Mouse (Mus musculus) neural tube, embryonic 14.5 days (tissue): ENCODE results near the gene Rcvrn. TPM values are rescaled to one million over a fixed set of nuclear protein-coding genes. Genes with fewer than 3 reads are reported as not detected.

Experiments
- ATAC-seq: fragments of 200-750 bp; cut with Nextera tagmentation; 2 replicates; pipeline ENCODE4 v1.8.0; 2017; ENCODE audit warnings: low read depth, mild to moderate bottlenecking, moderate TSS enrichment, moderate library complexity
- H3K27ac ChIP-seq: fragments of 300-500 bp; sonication (generic); 2 replicates; pipeline ENCODE4 v1.5.1; 2014; ENCODE audit warnings: low read depth, mild to moderate bottlenecking, control low read depth, low read length, moderate library complexity, mixed read lengths
- H3K27me3 ChIP-seq: fragments of 300-500 bp; sonication (generic); 2 replicates; pipeline ENCODE4 v1.6.1; 2014; ENCODE audit warnings: low read length; ENCODE audit not compliant: control insufficient read depth, insufficient read depth
- H3K36me3 ChIP-seq: fragments of 300-500 bp; sonication (generic); 2 replicates; pipeline ENCODE4 v1.6.1; 2014; ENCODE audit warnings: low read length, mixed read lengths; ENCODE audit not compliant: control insufficient read depth, insufficient read depth
- H3K4me1 ChIP-seq: fragments of 300-500 bp; sonication (generic); 2 replicates; pipeline ENCODE4 v1.6.1; 2014; ENCODE audit warnings: low read length; ENCODE audit not compliant: control insufficient read depth, insufficient read depth
- H3K4me2 ChIP-seq: fragments of 300-500 bp; sonication (generic); 2 replicates; pipeline ENCODE4 v1.6.1; 2014; ENCODE audit warnings: mild to moderate bottlenecking, low read depth, low read length, control low read depth
- H3K4me3 ChIP-seq: fragments of 300-500 bp; sonication (generic); 2 replicates; pipeline ENCODE4 v1.5.1; 2014; ENCODE audit warnings: low read depth, low read length, control low read depth, mixed read lengths
- H3K9ac ChIP-seq: fragments of 300-500 bp; sonication (generic); replicated peaks from 2 replicates; pipeline ENCODE4 v1.6.1; 2014; ENCODE audit warnings: low read depth, mild to moderate bottlenecking, control low read depth, low read length, mixed read lengths
- H3K9me3 ChIP-seq: fragments of 300-500 bp; sonication (generic); 2 replicates; pipeline ENCODE4 v1.6.1; 2016; ENCODE audit warnings: low read length; ENCODE audit not compliant: control insufficient read depth
- WGBS: fragments of 180-500 bp; shearing (Covaris S2); extraction: QIAGEN DNeasy Blood & Tissue Kit; methylation state at CpG from one replicate; pipeline ENCODE4 v1.1.7; 2014; 5-methylcytosine and 5-hydroxymethylcytosine counted together
- polyA plus RNA-seq: library from polyadenylated mRNA; unstranded; fragments of >200 nt; fragmentation: Nextera tagmentation; extraction: Ambion mirVana; gene quantifications from 2 replicates; pipeline ENCODE4 v1.2.1, GENCODE M21; 2014

The Rcvrn gene
- polyA plus RNA-seq, 1 experiment from 2014 or later: not detected

DNA sequence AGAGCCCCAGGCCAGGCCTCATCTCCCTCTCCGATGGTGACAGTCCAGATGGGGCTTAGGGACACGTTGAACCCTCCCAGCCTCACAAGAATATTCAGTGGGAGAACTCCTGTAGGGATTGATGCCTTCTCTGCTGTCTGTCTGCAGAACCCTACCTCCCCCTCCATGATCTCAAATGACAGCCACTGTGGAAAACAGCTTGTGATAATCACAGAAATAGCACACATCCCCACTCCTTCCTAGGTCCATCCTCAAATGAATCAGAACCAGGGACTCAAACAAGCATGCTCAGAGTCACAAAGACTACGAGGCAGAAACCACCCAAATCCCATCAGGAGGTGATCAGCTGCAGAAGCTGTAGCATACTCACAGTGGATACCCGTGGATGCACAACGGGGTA, 29.0 kb upstream of the Rcvrn start:
- H3K36me3 ChIP-seq: no peaks in the 10 kb centered on the region
- 86% methylated on average over 5 of the region's 5 CpGs for WGBS
- no peaks in the 10 kb centered on the region for H3K4me1 ChIP-seq
- H3K27me3 ChIP-seq: no peaks in the 10 kb centered on the region
- no peak overlapping the region for H3K27ac ChIP-seq
- no peak overlapping the region for H3K9ac ChIP-seq
- no peak for ATAC-seq
- no peaks in the 10 kb centered on the region for H3K9me3 ChIP-seq
- no peak overlapping the region for H3K4me3 ChIP-seq
- H3K4me2 ChIP-seq: no peak overlapping the region

DNA sequence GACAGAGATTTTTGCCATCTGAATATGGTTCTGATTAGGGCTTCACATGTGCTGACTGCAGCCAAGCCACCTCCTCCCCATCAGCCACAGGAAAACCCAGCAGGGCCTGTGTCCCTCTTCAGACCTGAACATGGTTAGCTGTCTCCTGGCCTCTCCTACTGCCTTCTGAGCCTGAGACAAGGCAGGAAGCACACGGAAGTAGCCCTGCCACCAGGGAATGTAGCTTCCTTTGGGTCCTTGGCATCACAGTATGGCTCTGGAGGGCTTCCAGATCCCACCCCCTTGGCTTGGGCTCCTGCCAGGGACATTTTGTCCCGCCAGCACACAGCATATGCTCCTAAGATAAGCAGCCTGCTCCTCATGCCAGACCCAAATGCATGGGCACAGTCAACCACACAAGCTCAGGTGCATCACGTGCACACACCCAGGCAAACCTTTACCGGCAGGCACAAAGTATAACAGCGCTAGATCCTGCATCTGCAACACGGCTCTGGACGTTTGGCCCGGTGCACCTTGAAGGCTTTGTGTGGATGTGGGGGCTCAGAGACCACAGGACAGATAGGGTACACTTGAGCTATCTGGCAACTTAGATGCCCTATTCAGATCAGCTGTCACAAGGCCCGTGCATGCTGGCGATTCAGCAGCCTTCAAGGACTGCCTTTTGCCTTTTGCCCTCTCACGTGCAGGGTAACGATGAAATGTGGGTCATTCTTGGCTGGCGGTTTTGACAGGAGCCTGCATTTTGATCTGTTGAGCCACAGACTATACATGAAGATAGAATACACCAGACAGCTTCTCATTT, 27.4 kb upstream of the Rcvrn start:
- no peak for ATAC-seq
- Histone ChIP-seq H3K27me3 (no peaks in the 10 kb centered on the region), H3K4me2 (no peak overlapping the region), H3K27ac (no peak overlapping the region), H3K36me3 (no peaks in the 10 kb centered on the region), H3K4me1 (no peaks in the 10 kb centered on the region), H3K9ac (no peak overlapping the region), H3K4me3 (no peak overlapping the region), H3K9me3 (no peaks in the 10 kb centered on the region)
- WGBS: 79% methylated on average over 13 of the region's 13 CpGs

DNA sequence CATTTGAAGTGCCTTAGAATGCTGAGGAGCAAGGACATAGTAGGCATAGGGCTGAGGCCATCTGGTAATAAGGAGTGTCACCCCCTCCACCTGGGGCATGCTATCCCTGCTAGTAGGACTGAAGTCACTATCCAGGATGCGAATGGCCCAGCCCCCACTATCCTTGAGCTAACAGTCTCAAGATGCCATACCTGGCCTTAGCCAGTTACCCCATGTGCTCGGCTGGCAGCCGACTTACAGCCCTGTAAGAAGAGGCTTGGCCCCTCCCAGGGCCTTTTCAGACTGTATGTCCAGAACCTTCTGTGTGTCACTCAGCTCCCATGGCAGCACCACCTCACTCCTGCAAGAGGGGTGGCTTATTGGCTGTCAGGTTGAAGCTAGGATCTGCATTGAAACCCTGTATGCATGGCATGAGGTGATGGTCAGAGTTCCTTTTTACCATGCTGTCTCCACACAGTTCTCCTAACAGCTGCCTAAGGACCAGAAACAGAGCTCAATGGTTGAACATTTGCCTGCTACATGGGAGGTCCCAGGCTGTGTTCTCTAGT, 26.6 kb upstream of the Rcvrn start:
- Histone ChIP-seq H3K9ac (no peak overlapping the region), H3K4me2 (no peak overlapping the region), H3K4me1 (no peaks in the 10 kb centered on the region), H3K36me3 (no peaks in the 10 kb centered on the region), H3K27ac (no peak overlapping the region), H3K9me3 (no peaks in the 10 kb centered on the region), H3K27me3 (no peaks in the 10 kb centered on the region), H3K4me3 (no peak overlapping the region)
- WGBS: 90% methylated on average over 3 of the region's 3 CpGs
- ATAC-seq: no peak

DNA sequence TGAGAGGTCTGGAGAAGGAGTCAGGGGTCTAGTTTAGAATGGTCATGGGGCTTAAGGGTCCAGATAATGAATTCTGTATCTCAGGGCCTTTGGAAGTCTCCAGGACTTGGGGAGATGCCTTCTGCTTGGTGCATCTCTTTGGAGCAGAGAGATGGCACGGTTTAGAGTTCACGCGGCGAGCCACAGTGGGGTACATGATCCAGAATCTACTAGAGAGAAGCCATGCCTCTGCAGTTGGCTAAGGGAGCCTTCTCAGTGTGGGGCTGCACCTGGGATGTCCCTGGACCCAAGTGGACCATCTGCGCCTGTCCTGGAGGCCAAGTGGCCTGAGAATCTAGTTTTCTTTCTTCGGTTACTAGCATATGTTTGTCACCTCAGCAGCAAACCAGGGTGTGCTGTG, 25.1 kb upstream of the Rcvrn start:
- ATAC-seq: no peak
- 96% methylated on average over 6 of the region's 6 CpGs for WGBS
- H3K36me3 ChIP-seq: no peaks in the 10 kb centered on the region
- no peak overlapping the region for H3K27ac ChIP-seq
- H3K9ac ChIP-seq: no peak overlapping the region
- H3K4me3 ChIP-seq: no peak overlapping the region
- no peak overlapping the region for H3K4me2 ChIP-seq
- no peaks in the 10 kb centered on the region for H3K9me3 ChIP-seq
- no peaks in the 10 kb centered on the region for H3K4me1 ChIP-seq
- H3K27me3 ChIP-seq: no peaks in the 10 kb centered on the region

DNA sequence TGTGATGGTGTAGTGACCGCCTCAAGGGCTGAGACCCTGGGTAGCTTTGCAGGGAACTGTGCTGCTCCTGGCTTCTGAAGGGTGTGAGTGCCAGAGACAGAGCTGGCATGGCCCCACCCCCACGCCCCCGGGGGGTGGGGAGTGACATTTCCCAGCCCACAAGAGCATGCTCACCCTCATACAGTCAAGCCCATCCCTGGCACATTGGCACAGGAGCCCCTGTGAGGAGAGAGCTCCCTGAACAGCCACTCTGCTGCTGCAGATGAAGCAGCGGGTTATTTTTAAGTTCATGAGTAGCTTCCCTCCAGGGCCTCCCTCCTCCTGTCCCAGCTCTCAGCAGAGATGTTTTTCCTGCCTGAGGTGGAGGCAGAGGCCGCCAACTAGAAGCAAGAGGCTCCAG, 23.0 kb upstream of the Rcvrn start:
- H3K27me3 ChIP-seq: no peaks in the 10 kb centered on the region
- H3K9me3 ChIP-seq: no peaks in the 10 kb centered on the region
- no peaks in the 10 kb centered on the region for H3K4me1 ChIP-seq
- WGBS: 83% methylated on average over 5 of the region's 5 CpGs
- no peaks in the 10 kb centered on the region for H3K36me3 ChIP-seq
- H3K4me2 ChIP-seq: no peak overlapping the region
- no peak overlapping the region for H3K4me3 ChIP-seq
- ATAC-seq: no peak
- no peak overlapping the region for H3K9ac ChIP-seq
- H3K27ac ChIP-seq: no peak overlapping the region

DNA sequence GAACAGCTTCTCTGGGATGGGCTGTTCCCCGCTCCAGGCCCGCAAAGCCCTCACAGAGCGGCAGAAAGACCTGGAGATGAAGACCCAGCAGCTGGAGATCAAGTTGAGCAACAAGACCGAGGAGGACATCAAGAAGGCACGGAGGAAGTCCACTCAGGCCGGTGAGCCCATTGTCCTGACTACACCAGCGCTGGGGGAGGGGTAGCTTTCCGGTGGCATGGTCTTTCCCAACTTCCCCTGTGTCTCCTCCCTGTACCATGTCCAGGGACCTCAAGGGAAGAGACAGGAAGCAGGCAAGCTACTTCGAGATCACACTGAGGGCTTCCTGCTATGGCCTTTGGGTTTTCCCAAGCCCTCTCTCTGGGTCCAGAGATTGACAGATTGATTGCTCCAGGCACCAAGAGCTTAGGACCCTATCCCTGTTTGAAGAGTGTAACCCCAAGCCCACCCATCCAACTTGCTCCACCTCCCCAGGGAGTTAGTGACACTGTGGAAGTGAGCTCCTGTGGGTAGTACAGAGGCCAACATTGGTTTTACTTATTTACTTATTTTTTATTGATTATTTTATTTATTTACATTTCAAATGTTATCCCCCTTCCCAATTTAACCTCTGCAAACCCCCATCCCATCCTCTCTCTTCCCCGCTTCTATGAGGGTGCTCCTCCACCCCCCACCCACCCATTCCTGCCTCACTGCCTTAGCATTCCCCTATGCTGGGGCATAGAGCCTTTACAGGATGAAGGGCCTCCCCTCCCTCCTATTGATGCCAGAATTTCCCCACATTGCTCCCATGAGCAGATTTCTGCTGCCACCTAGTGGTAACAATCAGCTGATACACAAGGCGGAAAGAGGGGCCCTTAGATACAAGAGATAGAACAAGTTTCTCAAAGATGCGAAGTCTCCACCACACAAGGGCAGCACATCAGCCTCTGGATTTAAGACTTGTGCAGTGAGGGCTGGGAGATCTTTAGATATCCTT, 19.3 kb upstream of the Rcvrn start:
- Histone ChIP-seq H3K4me1 (no peaks in the 10 kb centered on the region), H3K27me3 (no peaks in the 10 kb centered on the region), H3K4me2 (no peak overlapping the region), H3K36me3 (no peaks in the 10 kb centered on the region), H3K4me3 (no peak overlapping the region), H3K9ac (no peak overlapping the region), H3K27ac (no peak overlapping the region), H3K9me3 (no peaks in the 10 kb centered on the region)
- ATAC-seq: peak; percentile 77; the same call in 1 of the 2 replicates
- 69% methylated on average over 12 of the region's 12 CpGs for WGBS

DNA sequence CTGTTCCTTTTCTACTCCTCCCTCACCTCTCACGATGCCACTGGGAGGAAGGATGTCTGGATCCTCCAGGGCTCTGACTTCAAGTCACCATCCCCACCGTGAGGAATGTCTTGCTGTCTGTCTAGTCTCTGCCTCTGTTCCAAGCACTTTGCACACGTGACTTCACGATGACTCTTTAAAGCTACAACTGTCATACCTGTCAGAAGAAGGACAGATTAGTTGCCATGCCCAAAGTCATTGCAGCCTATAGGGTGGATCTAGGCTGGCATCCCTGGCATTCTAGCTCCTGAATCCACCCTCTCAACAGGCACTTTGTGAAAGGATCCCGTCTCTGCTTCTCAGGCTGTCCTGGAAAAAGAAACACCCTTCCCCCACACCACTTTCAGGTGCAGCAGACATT, 15.8 kb upstream of the Rcvrn start:
- no peak overlapping the region for H3K9ac ChIP-seq
- 79% methylated on average over 5 of the region's 5 CpGs for WGBS
- no peaks in the 10 kb centered on the region for H3K36me3 ChIP-seq
- no peaks in the 10 kb centered on the region for H3K4me1 ChIP-seq
- no peaks in the 10 kb centered on the region for H3K9me3 ChIP-seq
- no peaks in the 10 kb centered on the region for H3K27me3 ChIP-seq
- H3K4me3 ChIP-seq: no peak overlapping the region
- no peak overlapping the region for H3K27ac ChIP-seq
- no peak for ATAC-seq
- no peak overlapping the region for H3K4me2 ChIP-seq

DNA sequence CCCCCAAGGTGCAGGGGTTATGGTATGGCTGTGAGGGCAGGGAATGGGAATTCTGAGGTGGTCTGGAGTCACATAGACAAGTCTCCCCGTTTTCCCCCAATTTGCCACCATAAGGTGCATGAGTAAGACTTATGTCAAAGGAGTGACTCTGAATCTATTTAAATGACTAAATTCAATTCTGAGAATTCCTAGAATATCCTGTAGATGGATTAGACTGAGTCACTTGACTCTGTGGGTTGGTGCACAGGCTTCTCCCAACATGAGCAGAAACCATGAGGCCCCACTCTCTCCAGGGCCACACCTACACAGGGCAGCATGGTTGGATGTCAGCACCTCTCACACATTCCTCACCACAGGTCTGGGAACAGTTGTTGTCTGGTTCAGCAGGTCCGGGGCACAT, 15.2 kb upstream of the Rcvrn start:
- H3K4me3 ChIP-seq: no peak overlapping the region
- no peak overlapping the region for H3K27ac ChIP-seq
- no peak overlapping the region for H3K4me2 ChIP-seq
- no peaks in the 10 kb centered on the region for H3K4me1 ChIP-seq
- H3K36me3 ChIP-seq: no peaks in the 10 kb centered on the region
- H3K9ac ChIP-seq: no peak overlapping the region
- ATAC-seq: no peak
- WGBS: 78% methylated on average over 2 of the region's 2 CpGs
- no peaks in the 10 kb centered on the region for H3K27me3 ChIP-seq
- no peaks in the 10 kb centered on the region for H3K9me3 ChIP-seq

DNA sequence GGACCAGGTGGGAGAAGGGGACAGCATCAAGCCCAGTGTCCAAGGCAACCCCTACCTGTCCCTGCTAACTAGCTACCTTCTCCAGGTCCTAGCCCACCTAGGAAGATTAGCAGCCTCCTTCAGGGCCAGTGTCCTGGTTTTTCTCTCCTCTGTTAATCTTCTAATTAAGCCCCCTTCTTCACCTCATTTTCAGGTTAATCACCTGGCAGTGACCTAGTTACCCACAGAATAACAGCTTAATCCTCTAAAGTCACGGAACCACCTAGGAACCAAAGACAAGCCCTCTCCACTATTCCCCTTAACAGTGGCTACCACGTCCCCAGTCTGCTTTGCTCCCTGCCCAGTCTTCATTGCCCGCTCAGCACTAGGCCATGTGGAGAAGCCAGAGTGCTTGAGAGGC, 13.3 kb upstream of the Rcvrn start:
- 88% methylated on average over 3 of the region's 3 CpGs for WGBS
- no peaks in the 10 kb centered on the region for H3K27me3 ChIP-seq

More for the DNA sequence above, 13.3 kb upstream of the Rcvrn start:
- Histone ChIP-seq H3K9ac (no peak overlapping the region), H3K4me2 (no peak overlapping the region), H3K36me3 (no peaks in the 10 kb centered on the region), H3K4me1 (no peaks in the 10 kb centered on the region), H3K4me3 (no peak overlapping the region), H3K9me3 (no peaks in the 10 kb centered on the region), H3K27ac (no peak overlapping the region)
- ATAC-seq: no peak
